Mouse (Mus musculus) frontal cortex, postnatal 14 days (tissue): ENCODE data around the gene Slc9a5.

ENCODE experiments used
- DNase-seq, 2 experiments: peaks; one replicate each; pipeline ENCODE4 v3.0.0; 2022; ENCODE audit warnings: low spot score in 2 of 2

Gene Slc9a5

DNA sequence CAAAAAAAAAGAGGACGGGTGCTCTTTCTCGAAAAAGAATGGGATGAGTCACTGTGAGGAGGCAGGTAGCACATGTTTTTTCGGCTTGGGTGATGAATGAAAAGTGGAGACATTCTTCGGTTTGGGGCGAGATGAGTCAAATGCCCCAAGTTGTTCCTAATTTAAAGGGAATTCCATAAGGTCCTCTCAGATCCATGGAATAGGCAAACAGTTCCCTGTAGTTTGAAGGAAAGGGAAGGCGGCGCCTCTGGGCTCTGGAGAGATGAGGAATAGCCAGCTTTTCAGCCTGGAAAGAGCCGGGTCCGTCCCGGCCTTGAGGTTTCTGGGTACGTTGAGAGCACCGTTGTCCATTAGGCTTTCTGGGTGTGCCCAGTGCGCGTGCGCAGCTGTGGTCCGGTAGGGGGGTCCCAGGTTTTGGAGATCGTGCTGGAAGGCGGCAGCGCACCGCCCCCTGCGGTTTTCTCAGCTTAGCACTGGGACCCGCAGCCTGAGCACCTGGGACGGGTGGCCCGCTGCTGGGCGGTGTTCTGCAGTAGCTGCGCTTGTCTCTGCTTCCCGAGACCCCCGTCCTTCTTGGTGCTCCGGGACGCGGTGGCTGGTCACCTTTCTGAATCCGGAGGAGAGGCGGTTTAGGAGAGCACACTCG lies at the start of gene Slc9a5:
TSS of gene Slc9a5 (plus strand) at position 394 of the 646 bp plus-strand sequence.
- DNase-seq = peak in 1 of 2 experiments; percentile 42

DNA sequence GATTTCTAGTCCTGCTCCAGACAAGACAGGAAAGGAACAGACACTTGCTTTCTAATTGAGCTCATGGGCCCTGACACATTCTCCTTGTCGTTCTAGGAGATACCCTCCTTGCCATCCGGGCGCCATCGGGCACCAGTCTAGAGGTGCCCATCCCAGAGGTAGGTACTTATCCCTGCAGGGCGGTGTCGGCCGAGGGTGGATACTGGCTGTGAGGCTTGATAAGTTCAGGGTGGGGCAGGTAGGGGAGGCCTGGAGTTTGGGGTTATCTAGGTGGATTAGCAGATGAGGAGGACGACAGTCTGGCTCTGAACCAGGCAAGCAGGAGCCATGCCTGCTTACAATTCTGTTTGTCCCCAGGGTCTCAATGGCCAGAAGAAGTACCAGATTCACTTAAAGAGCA lies 48.7 kb upstream of the Slc9a5 start:
- no peak for DNase-seq

DNA sequence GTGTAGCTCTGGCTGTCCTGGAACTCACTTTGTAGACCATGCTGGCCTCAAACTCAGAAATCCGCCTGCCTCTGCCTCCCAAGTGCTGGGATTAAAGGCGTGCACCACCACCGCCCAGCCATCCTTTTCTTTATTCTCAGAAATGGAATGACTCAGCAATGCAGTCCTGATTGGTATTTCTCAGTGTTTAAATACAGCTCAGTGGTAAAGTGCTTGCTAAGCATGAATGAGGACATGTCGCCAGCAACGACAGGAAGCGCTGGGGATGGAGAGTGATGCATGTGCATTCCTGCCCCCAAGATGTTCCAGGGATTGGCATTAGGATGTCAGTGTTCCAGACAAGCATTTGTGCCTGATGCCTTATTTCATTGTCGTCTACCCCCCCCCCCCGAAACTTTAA lies 45.2 kb upstream of the Slc9a5 start:
- no peak for DNase-seq

DNA sequence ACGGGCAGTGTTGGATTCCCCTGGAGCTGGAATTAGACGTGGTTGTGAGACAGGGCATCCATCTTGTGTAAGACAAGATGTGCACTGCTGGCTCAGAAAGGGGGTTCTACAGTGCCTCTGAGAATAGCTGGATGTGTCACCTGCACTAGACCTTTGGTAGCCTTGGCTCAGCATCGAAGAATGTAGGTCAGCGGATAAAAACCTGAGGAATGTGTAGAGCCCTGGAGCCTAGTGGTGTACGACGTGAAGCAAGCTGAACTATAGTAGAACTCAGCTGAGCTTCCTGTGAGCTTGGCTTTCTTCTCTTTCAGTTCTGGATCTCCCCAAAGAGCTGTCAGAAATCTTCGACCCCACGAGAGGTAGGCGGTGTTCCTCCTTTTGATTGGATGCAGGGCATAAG lies 44.8 kb upstream of the Slc9a5 start:
- DNase-seq = no peak

- DNase-seq = no peak
Measured at GRCm38 (mm10) chr8:105304325-105305210, 44.1 kb upstream of the Slc9a5 start.

DNA sequence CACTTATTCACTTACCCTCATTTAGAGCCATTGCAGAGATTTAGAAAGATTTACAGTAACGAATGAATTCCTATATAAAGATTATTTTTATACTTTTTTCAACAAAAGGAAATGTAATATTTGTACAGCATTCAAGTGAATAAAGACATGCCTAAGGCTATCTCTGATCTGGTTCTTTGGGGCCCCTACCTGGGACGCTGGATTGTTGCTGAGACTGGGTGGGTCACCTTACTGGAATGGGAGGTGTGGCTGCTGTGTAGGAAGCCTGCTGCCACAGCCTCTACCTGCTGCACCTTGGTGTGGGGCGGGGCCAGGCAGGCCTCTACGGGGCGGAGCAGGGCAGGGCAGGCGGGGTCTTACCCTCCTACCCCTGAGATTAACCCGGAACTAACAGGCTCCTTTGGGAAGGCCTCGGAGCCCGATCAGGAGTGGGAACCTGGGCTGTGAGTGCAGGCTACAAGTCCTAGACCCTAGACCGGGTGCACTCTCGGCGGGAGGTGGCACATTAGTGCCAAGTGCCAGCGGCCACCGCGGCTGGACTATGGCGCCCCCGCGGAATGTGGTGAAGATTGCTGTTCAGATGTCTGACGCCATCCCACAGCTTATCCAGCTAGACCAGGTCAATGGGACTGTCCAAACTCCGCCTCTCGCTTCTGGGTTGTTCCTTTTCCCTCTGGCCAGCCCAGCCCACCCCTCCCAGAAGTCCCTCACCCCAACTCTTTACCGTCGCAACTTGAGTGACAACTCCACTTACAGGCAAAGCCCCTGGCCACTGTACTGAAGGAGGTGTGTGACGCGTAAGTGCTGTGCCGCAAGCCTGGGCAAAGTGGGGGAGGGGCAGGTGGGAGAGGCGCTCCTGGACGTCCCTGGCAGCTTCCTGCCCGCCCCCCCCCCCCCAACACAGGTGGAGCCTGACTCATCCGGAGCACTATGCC lies 43.2 kb upstream of the Slc9a5 start, which contains the start of gene Elmo3:
TSS of gene Elmo3 (plus strand) at position 391 of the 935 bp plus-strand sequence.
- DNase-seq = peak in 1 of 2 experiments; percentile 46

GRCm38 (mm10) chr8:105306146-105306691 lies 42.4 kb upstream of the Slc9a5 start:
- DNase-seq = no peak

DNA sequence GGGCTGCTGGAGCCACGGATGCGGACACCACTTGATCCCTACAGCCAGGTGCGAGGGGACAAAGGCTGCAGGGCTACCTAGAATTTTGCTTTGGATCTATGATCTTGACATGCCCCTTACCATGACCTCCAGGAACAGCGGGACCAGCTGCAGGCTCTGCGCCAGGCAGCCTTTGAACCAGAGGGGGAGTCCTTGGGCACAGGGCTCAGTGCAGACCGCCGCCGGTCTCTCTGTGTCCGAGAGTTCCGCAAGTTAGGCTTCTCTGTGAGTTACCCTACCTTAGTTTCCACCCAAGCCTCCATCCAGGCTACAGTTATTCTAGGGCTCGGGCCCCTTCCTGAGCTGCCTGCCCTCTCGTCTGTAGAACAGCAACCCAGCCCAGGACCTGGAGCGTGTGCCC lies 41.0 kb upstream of the Slc9a5 start:
- DNase-seq = no peak

DNA sequence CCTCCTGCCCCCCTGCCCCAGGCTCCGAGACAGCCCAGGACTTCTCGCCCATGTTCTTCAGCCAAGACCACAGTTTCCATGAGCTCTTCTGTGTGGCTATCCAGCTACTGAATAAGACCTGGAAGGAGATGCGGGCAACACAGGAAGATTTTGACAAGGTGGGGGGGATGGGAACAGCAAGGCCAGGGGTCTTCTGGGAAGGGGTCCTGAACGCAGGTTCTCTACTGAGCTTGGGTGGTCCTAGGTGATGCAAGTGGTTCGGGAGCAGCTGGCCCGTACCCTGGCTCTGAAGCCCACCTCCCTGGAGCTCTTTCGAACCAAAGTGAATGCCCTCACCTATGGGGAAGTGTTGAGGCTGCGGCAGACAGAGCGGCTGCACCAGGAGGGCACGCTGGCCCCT lies 40.2 kb upstream of the Slc9a5 start:
- no peak for DNase-seq

DNA sequence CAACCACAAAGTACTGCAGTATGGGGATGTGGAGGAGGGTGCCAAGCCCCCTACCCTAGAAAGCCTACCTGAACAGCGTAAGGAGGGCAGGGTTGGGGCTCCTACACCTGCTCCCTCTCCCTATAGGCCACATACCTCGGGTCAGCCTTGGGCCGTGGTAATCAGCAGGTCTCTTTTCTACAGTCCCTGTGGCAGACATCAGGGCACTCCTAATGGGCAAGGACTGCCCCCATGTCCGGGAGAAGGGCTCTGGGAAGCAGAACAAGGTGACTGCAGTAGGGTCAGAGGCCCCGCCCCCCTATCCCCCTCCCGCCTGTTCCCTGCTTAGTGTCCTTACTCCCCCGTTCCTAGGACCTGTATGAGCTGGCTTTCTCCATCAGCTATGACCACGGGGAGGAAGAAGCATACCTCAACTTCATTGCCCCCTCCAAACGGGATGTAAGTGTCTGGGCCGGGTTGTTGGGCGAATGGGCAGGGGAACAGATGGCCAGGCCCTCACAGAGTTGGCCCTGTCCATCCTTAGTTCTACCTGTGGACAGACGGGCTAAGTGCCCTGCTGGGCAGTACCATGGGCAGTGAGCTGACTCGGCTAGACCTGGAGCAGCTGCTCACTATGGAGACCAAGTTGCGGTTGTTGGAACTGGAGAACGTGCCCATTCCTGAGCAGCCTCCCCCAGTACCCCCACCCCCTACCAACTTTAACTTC lies 39.3 kb upstream of the Slc9a5 start:
- no peak for DNase-seq

GRCm38 (mm10) chr8:105310118-105310517 lies 38.5 kb upstream of the Slc9a5 start:
- DNase-seq = no peak

DNA sequence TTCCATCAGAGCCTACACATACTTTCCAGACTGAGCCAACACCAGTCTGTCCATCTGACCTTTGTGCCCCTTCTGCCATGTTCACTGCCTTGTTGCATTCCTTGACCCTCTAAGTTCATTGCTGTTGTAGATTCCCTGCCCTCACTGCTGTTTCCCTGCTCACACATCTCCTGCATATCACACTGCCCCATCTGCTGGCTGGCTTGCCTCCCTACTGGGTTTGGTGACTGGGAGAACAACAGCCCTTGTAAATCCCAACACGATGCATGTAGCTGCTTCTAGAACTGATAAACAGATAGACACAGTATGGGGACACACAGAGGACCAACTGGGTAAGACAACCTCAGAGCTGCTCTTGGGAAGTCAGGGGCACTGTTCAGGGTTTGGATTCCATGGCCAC lies 36.9 kb upstream of the Slc9a5 start:
- DNase-seq = no peak

DNA sequence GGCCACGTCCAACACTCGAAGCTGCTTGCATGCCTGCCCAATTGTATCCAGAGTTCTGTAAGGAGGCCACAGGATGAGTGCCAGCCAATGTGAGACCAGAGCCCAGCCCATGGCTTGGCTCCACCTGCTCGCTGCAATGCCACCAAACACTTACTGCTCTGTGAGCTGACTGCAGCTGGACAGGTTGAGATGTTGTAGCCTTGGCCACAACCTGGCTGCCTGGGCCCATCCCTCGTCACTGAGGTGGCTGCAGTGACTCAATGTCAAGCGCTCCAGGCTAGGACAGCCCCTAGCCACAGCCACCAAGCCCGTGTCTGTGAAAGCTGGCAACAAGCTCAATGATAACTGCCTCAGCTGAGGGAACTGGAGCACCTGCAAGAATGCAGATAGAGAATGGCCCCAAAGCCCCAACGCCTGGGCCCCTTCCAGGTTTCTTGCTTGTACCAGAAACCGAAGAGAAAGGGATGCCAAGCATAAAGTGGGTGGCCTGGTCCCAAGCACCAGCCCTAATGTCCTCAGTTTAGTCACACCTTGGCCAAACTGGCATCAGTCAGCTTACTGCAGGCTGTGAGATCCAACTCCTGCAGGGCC lies 35.7 kb upstream of the Slc9a5 start:
- DNase-seq = no peak

DNA sequence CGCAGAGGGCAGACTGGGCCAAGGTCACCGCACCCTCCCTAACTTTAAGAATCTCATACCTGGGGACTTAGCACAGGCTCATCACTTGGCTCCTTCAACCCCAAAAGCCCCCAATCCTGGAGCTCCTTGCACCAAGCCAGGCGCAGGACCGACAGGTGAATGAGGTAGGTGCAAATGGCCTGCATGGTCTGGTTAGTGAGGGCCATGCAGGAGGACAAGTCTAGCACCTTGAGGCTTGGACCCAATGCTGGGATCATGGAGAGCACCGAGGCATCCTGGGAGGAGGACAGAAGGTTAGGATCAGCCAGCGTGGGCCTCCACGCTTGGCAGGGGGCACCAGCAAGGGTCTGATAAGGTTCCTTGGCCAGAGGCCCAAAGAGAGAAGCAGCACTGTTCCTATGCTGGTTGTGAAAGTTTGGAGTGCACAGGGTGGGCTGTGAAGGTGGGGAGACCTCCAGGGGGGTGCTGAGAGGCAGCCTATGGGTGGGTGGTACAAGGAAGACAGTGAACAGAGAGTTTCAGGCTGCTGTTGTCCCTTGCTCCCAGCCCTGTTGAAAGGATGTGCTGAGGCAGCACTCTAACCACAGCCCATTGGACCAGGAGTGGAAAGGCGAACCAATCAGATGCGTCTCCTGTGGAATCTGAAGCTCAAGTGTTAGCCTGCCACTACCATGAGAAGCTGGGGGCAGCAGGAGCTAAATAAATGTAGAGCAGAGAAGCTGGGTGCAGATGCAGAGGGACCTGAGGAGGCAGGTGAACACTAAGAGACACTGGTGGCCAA lies 34.8 kb upstream of the Slc9a5 start:
- DNase-seq = no peak

- no peak for DNase-seq
Measured at GRCm38 (mm10) chr8:105315073-105315769, 33.4 kb upstream of the Slc9a5 start.

DNA sequence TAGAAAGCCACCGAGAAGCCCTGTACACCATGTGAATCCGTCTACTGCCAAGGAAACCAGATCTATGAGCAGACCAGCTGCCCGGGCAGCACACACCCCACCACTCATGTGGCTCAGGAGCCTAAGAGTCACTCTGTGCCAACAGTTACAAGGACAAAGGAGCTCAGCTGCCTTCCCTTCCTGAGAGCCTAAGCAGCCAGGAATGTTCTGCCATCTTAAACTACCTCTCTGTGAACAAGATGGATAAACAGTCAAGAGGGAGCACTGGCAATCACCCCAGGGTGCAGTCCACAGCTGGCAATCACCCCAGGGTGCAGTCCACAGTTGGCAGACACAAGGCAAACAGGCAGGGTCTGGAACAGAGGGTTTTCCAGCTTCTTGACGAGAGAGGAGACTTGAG lies 30.7 kb upstream of the Slc9a5 start:
- no peak for DNase-seq

GRCm38 (mm10) chr8:105318662-105319190 lies 29.9 kb upstream of the Slc9a5 start:
- DNase-seq = no peak

DNA sequence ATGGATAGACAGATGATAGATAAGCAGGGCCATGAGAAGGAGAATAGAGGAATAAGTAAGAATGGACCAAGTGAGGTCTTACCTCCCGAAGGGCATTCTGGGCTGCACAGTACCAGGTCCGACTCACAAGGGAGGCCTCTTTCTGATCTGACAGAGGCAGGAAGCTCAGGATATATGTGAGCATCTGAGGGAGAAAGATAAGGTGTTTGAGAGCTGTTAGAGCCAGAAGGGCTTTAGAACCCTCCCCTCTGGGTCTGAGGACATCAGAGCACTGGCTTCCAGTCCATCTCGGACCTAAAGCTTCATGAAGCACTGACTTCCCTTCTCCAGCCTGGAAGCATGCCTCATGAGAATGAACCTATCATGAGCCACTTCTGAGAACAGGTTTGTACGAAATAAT lies 25.5 kb upstream of the Slc9a5 start:
- DNase-seq = no peak

- no peak for DNase-seq
Measured at GRCm38 (mm10) chr8:105325641-105326093, 23.0 kb upstream of the Slc9a5 start.
